Mouse (Mus musculus) thymus, adult 2 months (tissue): Measurements from ENCODE around the gene Auts2. TPM values are rescaled to one million over a fixed set of nuclear protein-coding genes. Genes with fewer than 3 reads are reported as not detected.

Experiments used
- DNase-seq: peaks from one replicate; pipeline ENCODE4 v3.0.0; 2021
- H3K27ac ChIP-seq: fragments of 200-500 bp; 2 replicates; pipeline ENCODE4 v1.5.1; 2012; ENCODE audit warnings: low read length, control low read depth; ENCODE audit not compliant: control insufficient read depth, insufficient read depth
- H3K27me3 ChIP-seq: fragments of 200-500 bp; 2 replicates; pipeline ENCODE4 v1.6.1; 2012; ENCODE audit warnings: mild to moderate bottlenecking, low read length, moderate library complexity, mixed read lengths; ENCODE audit not compliant: control insufficient read depth, insufficient read depth
- H3K36me3 ChIP-seq: fragments of 200-500 bp; 2 replicates; pipeline ENCODE4 v1.6.1; 2012; ENCODE audit warnings: mild to moderate bottlenecking, low read length, moderate library complexity; ENCODE audit not compliant: control insufficient read depth, insufficient read depth
- H3K4me1 ChIP-seq: fragments of 200-500 bp; replicated peaks from 2 replicates; pipeline ENCODE4 v1.6.1; 2012; ENCODE audit warnings: low read length; ENCODE audit not compliant: control insufficient read depth, insufficient read depth
- H3K4me3 ChIP-seq: fragments of 200-500 bp; 2 replicates; pipeline ENCODE4 v1.5.1; 2012; ENCODE audit warnings: mild to moderate bottlenecking, low read length, control low read depth, moderate library complexity; ENCODE audit not compliant: control insufficient read depth, insufficient read depth
- CTCF ChIP-seq: fragments of 200-500 bp; IDR thresholded peaks from 2 replicates; pipeline ENCODE4 v1.5.1; 2012; ENCODE audit warnings: mild to moderate bottlenecking, control low read depth, low read length, moderate library complexity, borderline replicate concordance; ENCODE audit not compliant: control insufficient read depth, poor library complexity, insufficient read depth; ENCODE audit errors: extremely low read depth
- POLR2A ChIP-seq: fragments of 200-500 bp; IDR thresholded peaks from 2 replicates; pipeline ENCODE4 v1.6.1; 2012; ENCODE audit warnings: mild to moderate bottlenecking, low read length, control low read depth, moderate library complexity; ENCODE audit not compliant: control insufficient read depth, poor library complexity, insufficient read depth; ENCODE audit errors: extremely low read depth
- WGBS: fragments of 180-500 bp; shearing (Covaris S2); methylation state at CpG from one replicate; pipeline ENCODE4 v1.1.7; 2018; 5-methylcytosine and 5-hydroxymethylcytosine counted together
- polyA plus RNA-seq: library from polyadenylated mRNA; depleted of rRNA; stranded (reverse); fragments of >200 nt; gene quantifications from 2 replicates; pipeline ENCODE4 v1.2.3, GENCODE M21; 2012

Gene Auts2
- polyA plus RNA-seq, 1 experiment: 4.9 TPM

- no peaks in the 10 kb centered on the region for H3K4me1 ChIP-seq
- no peak for DNase-seq
- WGBS: 91% methylated on average over 8 of the region's 8 CpGs
- no peak overlapping the region for H3K27ac ChIP-seq
- TF ChIP-seq POLR2A (no peak), CTCF (no peak)
- no peaks in the 10 kb centered on the region for H3K36me3 ChIP-seq
- H3K27me3 ChIP-seq: no peaks in the 10 kb centered on the region
- H3K4me3 ChIP-seq: no peak overlapping the region
Observed at GRCm38 (mm10) chr5:131850632-131851335, 692.4 kb downstream of the Auts2 start.

- H3K4me3 ChIP-seq: no peak overlapping the region
- 93% methylated on average over 3 of the region's 3 CpGs for WGBS
- TF ChIP-seq POLR2A (no peak), CTCF (no peak)
- H3K36me3 ChIP-seq: no peaks in the 10 kb centered on the region
- DNase-seq: no peak
- H3K27me3 ChIP-seq: no peaks in the 10 kb centered on the region
- H3K27ac ChIP-seq: no peak overlapping the region
- H3K4me1 ChIP-seq: no peaks in the 10 kb centered on the region
Observed at GRCm38 (mm10) chr5:131849644-131850043, 693.5 kb downstream of the Auts2 start.

- DNase-seq: no peak
- Histone ChIP-seq H3K27me3 (no peaks in the 10 kb centered on the region), H3K36me3 (no peaks in the 10 kb centered on the region), H3K4me3 (no peak overlapping the region), H3K27ac (no peak overlapping the region), H3K4me1 (no peaks in the 10 kb centered on the region)
- 93% methylated on average over 9 of the region's 9 CpGs for WGBS
- TF ChIP-seq CTCF (no peak), POLR2A (no peak)
Observed at GRCm38 (mm10) chr5:131844519-131844800, 698.7 kb downstream of the Auts2 start.

DNA sequence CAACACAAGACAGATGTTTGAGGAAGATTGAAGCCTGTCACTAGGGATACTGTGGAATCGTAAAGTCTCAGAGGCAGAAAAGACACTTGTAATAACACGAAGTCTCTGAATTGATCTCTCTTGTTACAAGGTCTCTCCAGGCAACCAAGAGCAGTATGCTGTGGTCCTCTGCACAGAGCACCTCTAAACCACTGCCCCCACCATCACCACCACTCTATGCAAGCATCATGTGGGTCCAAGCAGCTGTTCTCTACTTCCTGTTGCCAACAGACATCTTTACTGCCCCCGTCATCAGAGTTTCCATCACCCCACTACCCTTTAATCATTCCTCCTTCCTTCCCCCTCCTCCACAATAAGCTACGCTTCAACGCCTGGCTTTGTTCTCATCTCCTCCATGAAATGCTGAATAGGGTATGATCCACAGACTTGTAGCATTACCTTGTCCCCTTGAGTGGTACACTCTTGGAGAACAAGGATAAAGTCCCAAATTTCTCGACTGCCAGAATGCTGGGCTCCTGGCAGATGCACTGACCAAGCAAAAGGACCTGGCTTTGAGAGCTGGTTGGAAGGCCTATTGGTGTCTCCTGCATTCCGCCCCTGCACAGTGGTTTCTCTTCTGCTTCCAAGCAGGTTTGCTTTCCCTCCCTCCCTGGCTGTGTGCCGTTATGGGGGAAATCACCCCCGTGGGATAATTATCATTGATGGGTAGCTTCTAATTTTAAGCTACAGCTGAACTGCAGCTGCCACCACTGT, 699.2 kb downstream of the Auts2 start:
- no peak for DNase-seq
- Histone ChIP-seq H3K27me3 (no peaks in the 10 kb centered on the region), H3K4me3 (no peak overlapping the region), H3K36me3 (no peaks in the 10 kb centered on the region), H3K4me1 (no peaks in the 10 kb centered on the region), H3K27ac (no peak overlapping the region)
- WGBS: 73% methylated on average over 9 of the region's 9 CpGs
- TF ChIP-seq POLR2A (no peak), CTCF (no peak)

- DNase-seq: no peak
- Histone ChIP-seq H3K4me3 (no peak overlapping the region), H3K27me3 (no peaks in the 10 kb centered on the region), H3K27ac (no peak overlapping the region), H3K4me1 (no peaks in the 10 kb centered on the region), H3K36me3 (no peaks in the 10 kb centered on the region)
- no peak for TF ChIP-seq CTCF
- no peak for TF ChIP-seq POLR2A
- WGBS: 89% methylated on average over 14 of the region's 14 CpGs
Observed at GRCm38 (mm10) chr5:131839657-131840315, 703.4 kb downstream of the Auts2 start.

- H3K27me3 ChIP-seq: no peaks in the 10 kb centered on the region
- DNase-seq: no peak
- H3K36me3 ChIP-seq: no peaks in the 10 kb centered on the region
- TF ChIP-seq CTCF: no peak
- no peak for TF ChIP-seq POLR2A
- no peaks in the 10 kb centered on the region for H3K4me1 ChIP-seq
- WGBS: 29% methylated on average over 10 of the region's 10 CpGs
- H3K4me3 ChIP-seq: no peak overlapping the region
- H3K27ac ChIP-seq: no peak overlapping the region
Observed at GRCm38 (mm10) chr5:131839023-131839422, 704.1 kb downstream of the Auts2 start.
